Mouse (Mus musculus): ENCODE measurements around the gene Sorcs2. TPM values are rescaled to one million over a fixed set of nuclear protein-coding genes. Genes with fewer than 3 reads are reported as not detected.
A peak's percentile ranks its signal among the peaks of the same experiment; 100 is the strongest.

Sorcs2 gene
- polyA plus RNA-seq, 1 experiment from 2014 or later = 3.1 TPM

DNA sequence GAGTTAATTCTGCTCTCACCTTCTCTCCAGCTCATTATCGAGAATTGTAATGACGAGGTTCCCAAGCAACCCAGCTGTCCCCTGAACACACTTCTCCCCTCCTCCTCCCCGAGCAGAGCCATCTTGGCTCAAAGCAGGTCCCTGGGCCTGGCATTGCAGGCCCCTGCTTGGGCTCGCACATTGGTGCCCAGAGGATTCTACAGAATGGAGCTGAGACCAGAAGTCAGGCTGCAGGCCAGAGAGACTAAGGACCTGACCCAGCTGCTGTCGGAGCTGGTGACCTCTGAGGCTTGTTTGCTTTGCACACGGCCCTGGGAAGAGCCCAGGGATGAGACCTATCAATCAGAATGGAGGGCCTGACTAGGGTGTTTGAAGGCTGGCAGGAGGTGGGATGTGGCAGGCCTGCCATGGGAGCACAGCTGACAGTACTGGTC, 138.2 kb downstream of the Sorcs2 start:
- Histone ChIP-seq H3K9ac (ENCODE audit: low read length) (no peak overlapping the region), H3K4me3 (ENCODE audit: low read depth, low read length) (no peak overlapping the region), H3K9me3 (ENCODE audit: control insufficient read depth, low read length) (no peaks in the 10 kb centered on the region), H3K27me3 (ENCODE audit: control insufficient read depth, insufficient read depth, low read length) (no peaks in the 10 kb centered on the region), H3K27ac (replicated peaks) (no peak overlapping the region), H3K4me2 (replicated peaks; ENCODE audit: low read depth) (no peak overlapping the region), H3K4me1 (replicated peaks; ENCODE audit: control insufficient read depth, insufficient read depth) (no peaks in the 10 kb centered on the region), H3K36me3 (ENCODE audit: control insufficient read depth, insufficient read depth, low read length) (no peaks in the 10 kb centered on the region)
- DNase-seq (ENCODE audit: low spot score) (no peak), ATAC-seq (ENCODE audit: low FRiP score, low TSS enrichment) (no peak)
- TF ChIP-seq EP300 (optimal IDR thresholded peaks at IDR 0.05) (no peak), CTCF (IDR thresholded peaks at IDR 0.05; ENCODE audit: low read depth) (no peak)
- WGBS = 38% methylated on average over 6 of the region's 6 CpGs

GRCm38 (mm10) chr5:36258387-36259181, 139.4 kb downstream of the Sorcs2 start:
- TF ChIP-seq CTCF (IDR thresholded peaks at IDR 0.05; ENCODE audit: low read depth) = no peak
- H3K4me3 ChIP-seq (ENCODE audit: low read depth, low read length) = no peak overlapping the region
- H3K9me3 ChIP-seq (ENCODE audit: control insufficient read depth, low read length) = no peaks in the 10 kb centered on the region
- no peak for DNase-seq (ENCODE audit: low spot score)
- 88% methylated on average over 12 of the region's 12 CpGs for WGBS
- H3K4me2 ChIP-seq (replicated peaks; ENCODE audit: low read depth) = no peak overlapping the region
- H3K9ac ChIP-seq (ENCODE audit: low read length) = no peak overlapping the region
- no peak overlapping the region for H3K27ac ChIP-seq (replicated peaks)
- H3K27me3 ChIP-seq (ENCODE audit: control insufficient read depth, insufficient read depth, low read length) = no peaks in the 10 kb centered on the region
- H3K36me3 ChIP-seq (ENCODE audit: control insufficient read depth, insufficient read depth, low read length) = no peaks in the 10 kb centered on the region
- no peaks in the 10 kb centered on the region for H3K4me1 ChIP-seq (replicated peaks; ENCODE audit: control insufficient read depth, insufficient read depth)
- no peak for ATAC-seq (ENCODE audit: low FRiP score, low TSS enrichment)

DNA sequence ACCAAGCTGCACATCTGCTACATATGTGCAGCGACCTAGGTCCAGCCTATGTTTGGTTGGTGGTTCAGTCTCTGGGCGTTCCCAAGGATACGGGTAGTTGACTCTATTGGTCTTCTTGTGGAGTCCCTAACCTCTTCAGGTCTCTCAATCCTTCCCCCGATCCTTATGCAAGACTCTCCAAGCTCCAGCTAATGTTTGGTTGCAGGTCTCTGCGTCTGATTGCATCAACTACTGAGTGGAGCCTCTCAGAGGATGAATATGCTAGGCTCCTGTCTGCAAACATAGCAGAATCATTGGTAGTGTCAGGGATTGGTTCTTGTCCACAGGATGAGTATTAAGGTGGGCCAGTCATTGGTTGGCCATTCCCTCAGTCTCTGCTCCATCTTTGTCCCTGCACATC, 140.9 kb downstream of the Sorcs2 start:
- H3K4me2 ChIP-seq (replicated peaks; ENCODE audit: low read depth) = no peak overlapping the region
- no peaks in the 10 kb centered on the region for H3K4me1 ChIP-seq (replicated peaks; ENCODE audit: control insufficient read depth, insufficient read depth)
- TF ChIP-seq CTCF (IDR thresholded peaks at IDR 0.05; ENCODE audit: low read depth) (no peak), EP300 (optimal IDR thresholded peaks at IDR 0.05) (no peak)
- H3K9ac ChIP-seq (ENCODE audit: low read length) = no peak overlapping the region
- H3K4me3 ChIP-seq (ENCODE audit: low read depth, low read length) = no peak overlapping the region
- H3K9me3 ChIP-seq (ENCODE audit: control insufficient read depth, low read length) = no peaks in the 10 kb centered on the region
- ATAC-seq (ENCODE audit: low FRiP score, low TSS enrichment) (no peak), DNase-seq (ENCODE audit: low spot score) (no peak)
- H3K36me3 ChIP-seq (ENCODE audit: control insufficient read depth, insufficient read depth, low read length) = no peaks in the 10 kb centered on the region
- H3K27me3 ChIP-seq (ENCODE audit: control insufficient read depth, insufficient read depth, low read length) = no peaks in the 10 kb centered on the region
- 93% methylated on average over 5 of the region's 5 CpGs for WGBS
- no peak overlapping the region for H3K27ac ChIP-seq (replicated peaks)

DNA sequence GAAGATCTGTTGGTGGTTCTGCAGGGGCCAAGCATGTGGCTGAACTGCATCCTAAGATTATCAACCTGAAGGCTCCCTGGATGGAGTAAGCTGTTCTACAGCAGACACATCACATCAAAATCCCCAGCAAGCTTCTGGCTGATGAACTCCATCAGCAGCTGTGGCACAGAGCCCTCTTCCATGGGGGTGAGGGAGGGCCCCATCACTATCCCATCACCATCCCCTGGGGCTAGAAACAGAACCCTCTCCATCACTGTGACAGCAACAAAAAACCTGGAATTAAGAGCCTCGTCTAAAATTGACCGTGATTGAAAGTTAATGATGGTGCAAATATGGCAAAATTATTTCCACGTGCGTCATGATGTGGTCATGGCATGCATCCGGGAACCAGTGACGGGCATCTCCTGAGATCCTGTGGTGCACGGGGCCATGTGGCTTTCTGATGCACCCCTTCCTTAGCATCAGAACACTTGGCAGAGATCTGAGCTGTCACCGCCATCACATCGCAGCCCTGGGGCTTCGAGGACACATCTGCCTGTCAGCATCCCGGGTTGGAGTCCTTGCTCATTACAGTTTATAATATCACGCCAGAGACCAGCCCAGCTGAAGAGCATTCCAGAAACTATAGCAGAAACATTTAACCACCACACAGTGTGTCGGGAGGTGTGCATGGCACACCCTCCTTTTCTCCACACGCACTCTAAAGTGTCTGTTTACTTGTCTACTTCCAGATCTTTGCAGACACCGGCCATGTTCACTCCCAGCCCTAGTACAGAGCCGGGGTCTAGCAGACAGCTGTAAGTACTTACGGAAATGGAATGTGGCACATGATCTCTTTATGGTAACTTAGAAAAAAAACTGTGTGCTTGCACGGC, 143.1 kb downstream of the Sorcs2 start:
- WGBS = 53% methylated on average over 18 of the region's 18 CpGs
- DNase-seq (ENCODE audit: low spot score) = no peak
- ATAC-seq (ENCODE audit: low FRiP score, low TSS enrichment) = no peak
- no peak for TF ChIP-seq CTCF (IDR thresholded peaks at IDR 0.05; ENCODE audit: low read depth)
- no peak for TF ChIP-seq EP300 (optimal IDR thresholded peaks at IDR 0.05)
- Histone ChIP-seq H3K27me3 (ENCODE audit: control insufficient read depth, insufficient read depth, low read length) (no peaks in the 10 kb centered on the region), H3K9ac (ENCODE audit: low read length) (no peak overlapping the region), H3K27ac (replicated peaks) (no peak overlapping the region), H3K4me1 (replicated peaks; ENCODE audit: control insufficient read depth, insufficient read depth) (no peaks in the 10 kb centered on the region), H3K4me3 (ENCODE audit: low read depth, low read length) (no peak overlapping the region), H3K36me3 (ENCODE audit: control insufficient read depth, insufficient read depth, low read length) (no peaks in the 10 kb centered on the region), H3K9me3 (ENCODE audit: control insufficient read depth, low read length) (no peaks in the 10 kb centered on the region), H3K4me2 (replicated peaks; ENCODE audit: low read depth) (no peak overlapping the region)

DNA sequence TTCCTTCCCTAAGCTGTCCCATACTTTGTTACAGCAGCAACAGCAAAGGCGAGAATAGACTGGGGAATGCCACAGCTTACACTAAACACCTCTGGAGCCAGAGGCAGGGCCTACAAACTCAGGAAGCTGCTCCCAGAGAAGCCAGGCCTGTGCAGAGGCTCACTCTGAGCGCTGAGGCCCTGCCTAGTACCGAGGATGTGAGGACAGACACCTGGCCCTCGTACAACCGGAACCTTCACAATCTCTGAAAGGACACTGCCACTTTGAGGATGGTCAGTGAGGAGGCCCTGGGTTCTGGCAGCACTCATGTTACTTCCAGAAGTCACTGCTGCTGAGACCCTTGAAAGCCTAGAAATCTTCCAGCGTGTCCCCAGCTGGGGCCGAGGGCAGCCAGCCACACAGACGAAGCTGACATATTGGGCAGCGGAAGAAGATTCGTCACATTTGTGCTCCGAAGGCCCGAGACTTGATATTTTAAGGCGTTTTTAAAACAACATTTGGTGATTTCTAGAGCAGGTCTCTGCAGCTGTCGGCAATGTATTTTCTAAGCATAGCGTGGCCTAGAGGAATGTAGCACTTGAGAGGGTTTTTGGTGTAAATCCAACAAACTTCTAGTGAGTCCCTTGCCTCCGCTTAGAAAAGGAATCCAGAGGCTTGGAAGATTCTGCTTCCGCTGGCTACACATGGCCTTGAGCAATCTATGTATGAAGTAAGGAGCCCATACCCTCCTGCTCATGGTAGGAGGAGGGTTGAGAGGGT, 145.0 kb downstream of the Sorcs2 start:
- TF ChIP-seq CTCF (IDR thresholded peaks at IDR 0.05; ENCODE audit: low read depth) = no peak
- no peak for TF ChIP-seq EP300 (optimal IDR thresholded peaks at IDR 0.05)
- peak overlapping the region; percentile 78 for H3K27ac ChIP-seq (replicated peaks)
- DNase-seq (ENCODE audit: low spot score) = no peak
- WGBS = 54% methylated on average over 17 of the region's 17 CpGs
- 0 out of 2 replicates have a peak overlapping the region, but pooled peaks have one; percentile 23 for H3K9ac ChIP-seq (ENCODE audit: low read length)
- no peaks in the 10 kb centered on the region for H3K27me3 ChIP-seq (ENCODE audit: control insufficient read depth, insufficient read depth, low read length)
- H3K36me3 ChIP-seq (ENCODE audit: control insufficient read depth, insufficient read depth, low read length) = no peaks in the 10 kb centered on the region
- H3K4me3 ChIP-seq (ENCODE audit: low read depth, low read length) = no peak overlapping the region
- no peaks in the 10 kb centered on the region for H3K9me3 ChIP-seq (ENCODE audit: control insufficient read depth, low read length)
- no peaks in the 10 kb centered on the region for H3K4me1 ChIP-seq (replicated peaks; ENCODE audit: control insufficient read depth, insufficient read depth)
- peak; percentile 48; the same call in 1 of the 2 replicates for ATAC-seq (ENCODE audit: low FRiP score, low TSS enrichment)
- H3K4me2 ChIP-seq (replicated peaks; ENCODE audit: low read depth) = no peak overlapping the region

All from stomach, postnatal 0 days (tissue).